Mouse (Mus musculus) CD4-positive helper T cell, adult 2 months (primary cell): Measurements from ENCODE around the gene Midn.

Source experiments
- DNase-seq: peaks from one replicate; pipeline ENCODE4 v3.0.0-alpha.2; 2012; ENCODE audit warnings: low read depth, missing footprints, low spot score

Gene Midn

DNA sequence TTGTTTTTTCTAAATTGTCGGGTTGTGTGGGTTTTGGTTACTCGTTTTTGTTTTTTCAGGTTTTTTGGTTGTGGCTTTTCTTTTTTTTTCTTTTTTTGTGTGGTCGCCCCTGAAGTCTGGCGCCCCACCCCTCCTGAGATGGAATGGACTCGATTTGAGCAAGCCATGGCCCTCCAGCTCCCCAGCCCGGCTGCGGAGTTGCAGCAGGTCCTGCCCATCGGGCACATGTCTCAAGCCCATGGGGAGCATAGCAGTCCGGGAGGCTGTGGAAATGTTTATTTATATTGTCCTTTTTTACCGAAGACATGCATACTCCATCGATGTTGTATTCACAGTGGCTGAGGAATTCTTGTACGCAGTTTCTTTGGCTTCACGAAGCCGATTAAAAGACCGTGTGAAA, 23.2 kb downstream of the Midn start:
- no peak for DNase-seq

DNA sequence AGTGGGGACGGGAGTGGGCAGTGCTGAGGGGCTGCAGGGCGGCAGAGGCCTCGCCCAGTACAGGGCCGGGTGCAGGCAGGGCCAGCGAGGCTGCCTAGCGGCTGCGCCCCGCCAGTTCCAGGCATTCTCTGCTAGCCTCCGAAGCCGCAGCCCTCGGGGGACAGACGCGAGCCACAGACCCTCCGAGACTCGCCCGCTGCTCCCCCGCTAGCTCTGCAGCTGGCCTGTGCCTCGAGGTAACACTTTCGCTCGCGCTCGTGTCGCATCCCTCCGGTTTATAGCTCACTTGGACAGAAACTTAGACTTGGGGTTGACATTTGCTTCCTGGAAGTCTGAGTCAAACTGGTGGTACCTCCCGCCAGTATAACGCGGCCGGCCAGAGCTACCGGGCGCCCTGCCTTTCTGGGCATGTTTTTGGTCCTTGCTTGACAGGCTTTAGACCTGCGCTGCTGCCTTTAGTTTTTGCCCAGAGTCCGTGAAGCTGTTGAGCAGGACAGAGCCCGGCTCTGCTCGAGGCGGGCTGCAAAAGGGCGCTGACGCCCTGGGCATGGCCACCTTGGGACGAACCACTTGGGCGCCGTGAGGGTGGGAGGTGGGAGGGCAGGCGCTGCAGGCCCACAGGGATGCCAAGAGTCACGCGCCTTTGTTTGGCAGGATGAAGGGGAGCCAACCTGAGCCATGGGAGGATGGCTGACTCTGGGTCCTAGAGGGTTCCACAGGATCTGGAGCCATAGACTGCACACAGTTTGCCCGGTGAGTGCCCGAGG, 23.9 kb downstream of the Midn start:
- peak; percentile 35 for DNase-seq

DNA sequence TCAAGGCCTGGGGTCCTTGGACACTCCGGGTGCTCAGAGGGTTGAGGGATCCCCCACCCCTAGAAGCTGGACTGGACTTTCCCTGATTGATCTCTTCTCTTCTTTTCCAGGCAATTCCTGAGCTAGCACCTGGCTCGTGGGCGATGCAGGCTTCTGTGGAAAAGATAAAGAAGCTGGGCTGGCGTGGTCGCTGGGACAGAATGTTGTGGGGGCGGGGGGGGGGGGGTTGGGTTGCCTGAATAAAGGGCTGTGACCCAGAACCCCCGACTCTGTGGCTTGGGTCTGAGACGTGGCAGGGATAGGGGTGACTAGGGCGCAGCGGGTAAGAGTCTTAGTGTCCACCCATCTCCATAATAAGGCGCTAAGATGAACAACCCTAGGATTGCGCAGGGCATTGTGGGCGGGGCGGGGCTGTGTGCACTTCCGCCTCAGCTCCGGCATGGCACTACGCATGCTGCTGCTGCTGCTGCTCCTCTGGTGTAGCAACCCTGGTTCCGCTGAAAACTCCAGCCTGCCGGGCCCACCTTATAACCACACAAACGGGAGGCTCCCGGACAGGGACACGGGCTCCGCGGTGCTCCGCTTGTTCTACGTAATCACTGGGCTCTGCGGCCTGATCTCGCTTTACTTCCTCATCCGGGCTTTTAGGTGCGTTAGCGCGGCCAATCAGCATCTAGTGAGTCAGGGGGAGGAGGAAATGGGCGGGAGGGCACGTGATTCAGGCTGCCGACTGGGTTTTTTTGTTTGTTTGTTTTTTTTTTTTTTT, 24.6 kb downstream of the Midn start, which contains the start of gene 1600002K03Rik:
Gene 1600002K03Rik (plus strand): TSS at position 418 of the 766 bp plus-strand sequence.
- DNase-seq = peak; percentile 96

DNA sequence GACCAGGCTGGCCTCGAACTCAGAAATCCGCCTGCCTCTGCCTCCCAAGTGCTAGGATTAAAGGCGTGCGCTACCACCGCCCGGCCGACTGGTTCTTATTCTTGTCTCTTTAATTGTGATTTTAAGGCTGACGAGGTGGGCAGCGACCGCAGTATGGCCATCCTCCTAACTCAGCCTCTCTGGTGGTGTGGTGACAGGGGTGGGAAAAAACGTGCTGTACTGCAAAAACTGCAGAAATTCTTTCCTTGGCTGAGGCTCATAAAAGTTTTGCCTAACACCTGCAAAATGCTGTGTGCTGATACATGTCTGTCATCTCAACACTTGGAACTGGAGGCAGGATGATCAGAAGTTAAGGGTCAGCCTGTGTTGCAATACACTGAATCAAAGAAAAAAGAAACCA, 25.3 kb downstream of the Midn start:
- DNase-seq = no peak

DNA sequence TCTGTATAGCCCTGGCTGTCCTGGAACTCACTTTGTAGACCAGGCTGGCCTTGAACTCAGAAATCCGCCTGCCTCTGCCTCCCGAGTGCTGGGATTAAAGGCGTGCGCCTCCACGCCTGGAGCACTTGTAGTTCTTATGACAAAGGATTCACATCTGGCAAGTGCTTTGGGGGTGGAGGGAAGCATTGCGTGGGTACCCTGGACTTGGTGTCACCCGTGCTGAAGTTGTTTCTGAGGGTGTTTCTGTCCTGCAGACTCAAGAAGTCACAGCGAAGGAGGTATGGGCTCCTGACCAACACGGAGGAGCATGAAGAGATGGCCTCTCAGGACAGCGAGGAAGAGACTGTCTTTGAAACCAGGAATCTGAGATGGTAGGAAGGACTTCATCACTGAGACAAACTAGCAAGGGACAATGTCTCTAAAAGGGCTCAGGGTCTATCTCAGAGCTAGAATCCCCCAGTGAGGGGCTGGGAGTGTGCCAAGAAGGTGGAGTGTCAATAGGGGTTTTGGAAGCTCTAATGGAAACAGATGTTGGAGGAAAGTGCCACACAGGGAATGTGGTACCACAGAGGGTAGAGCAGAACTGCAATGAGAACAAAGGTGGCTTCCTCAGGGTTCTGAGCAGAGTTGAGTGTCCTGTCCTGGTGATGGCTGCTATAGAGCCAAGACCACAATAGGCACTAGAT, 26.0 kb downstream of the Midn start:
- DNase-seq = no peak

DNA sequence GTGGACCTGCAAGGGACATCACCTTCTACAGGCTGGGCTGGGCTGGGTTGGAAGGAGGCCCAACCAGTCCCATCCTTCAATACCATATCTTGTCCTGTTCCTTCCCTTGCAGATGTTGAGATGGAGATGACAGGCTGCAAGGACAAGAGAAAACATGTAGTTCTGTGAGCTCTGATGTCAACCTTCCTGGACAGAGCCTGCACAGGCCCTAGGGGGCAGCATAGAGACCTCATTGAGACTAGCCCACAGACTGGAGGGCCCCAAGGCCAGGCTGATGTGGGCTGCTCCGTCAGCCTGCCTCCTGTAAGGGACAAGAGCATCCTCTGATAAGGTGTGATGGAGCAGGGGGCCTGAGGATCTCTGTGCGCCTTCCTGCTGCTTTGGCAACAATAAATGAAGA, 26.6 kb downstream of the Midn start:
- peak; percentile 69 for DNase-seq

DNA sequence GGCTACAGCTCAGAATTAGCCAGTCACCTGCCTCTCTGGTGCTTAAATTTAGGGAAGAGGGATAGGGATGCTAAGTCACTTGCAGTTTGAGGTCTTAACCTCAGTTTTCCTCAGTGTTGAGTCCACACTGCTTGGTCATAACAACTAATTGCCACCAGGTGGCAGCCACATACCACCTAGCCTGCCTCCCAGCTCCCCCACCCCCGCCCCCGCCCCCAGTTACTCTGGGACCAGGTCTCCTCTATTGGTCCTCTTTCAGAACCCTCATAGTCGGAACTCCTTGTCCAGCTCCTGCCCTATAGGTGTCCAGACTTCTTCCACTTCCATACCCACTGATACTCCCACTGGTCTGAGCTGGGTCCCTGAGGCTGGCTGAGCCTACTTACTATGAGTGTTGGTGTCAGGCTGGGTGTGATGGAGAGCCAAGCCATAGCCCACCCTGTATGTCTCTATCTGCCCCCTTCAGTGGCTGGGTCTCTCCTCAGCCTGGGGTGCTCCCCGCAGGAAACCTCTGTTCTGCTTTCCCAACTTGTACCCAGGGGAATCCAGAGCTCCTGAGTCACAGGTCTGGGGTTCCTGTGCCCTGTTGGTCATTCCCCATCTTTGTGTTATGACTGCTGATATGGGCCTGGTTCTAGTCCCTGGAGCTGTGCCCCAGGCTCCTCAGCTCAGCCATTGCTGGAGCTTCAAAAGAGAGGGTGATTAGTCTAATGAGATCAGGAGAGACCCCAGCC, 27.6 kb downstream of the Midn start:
- peak; percentile 58 for DNase-seq

DNA sequence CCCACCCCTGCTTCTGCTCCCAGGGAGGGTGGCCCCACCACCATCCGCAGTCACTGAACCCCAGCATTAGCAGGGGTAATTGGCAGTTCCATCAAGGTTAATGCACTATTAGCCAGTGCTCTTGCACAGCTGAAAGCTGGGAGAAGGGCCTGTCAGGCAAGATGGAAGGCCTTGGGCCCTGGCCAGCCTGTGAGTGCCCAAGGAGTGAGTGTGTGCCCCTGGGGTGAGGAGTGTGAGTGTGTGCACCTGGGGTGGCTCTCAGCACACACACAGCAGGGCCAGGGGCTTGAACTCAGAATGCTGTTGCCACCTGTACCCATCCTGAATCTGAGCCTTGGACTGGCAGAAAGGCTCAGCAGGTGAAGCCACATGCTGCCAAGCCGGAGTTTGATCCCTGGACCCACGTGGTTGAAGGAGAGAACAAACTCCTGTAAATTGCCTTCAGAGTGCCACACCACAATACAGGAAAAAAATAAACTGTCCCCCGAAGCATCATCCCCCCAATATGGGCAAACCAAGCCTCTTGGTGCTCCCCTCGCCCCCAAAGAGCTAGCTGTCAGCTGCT, 28.3 kb downstream of the Midn start:
- DNase-seq = no peak

DNA sequence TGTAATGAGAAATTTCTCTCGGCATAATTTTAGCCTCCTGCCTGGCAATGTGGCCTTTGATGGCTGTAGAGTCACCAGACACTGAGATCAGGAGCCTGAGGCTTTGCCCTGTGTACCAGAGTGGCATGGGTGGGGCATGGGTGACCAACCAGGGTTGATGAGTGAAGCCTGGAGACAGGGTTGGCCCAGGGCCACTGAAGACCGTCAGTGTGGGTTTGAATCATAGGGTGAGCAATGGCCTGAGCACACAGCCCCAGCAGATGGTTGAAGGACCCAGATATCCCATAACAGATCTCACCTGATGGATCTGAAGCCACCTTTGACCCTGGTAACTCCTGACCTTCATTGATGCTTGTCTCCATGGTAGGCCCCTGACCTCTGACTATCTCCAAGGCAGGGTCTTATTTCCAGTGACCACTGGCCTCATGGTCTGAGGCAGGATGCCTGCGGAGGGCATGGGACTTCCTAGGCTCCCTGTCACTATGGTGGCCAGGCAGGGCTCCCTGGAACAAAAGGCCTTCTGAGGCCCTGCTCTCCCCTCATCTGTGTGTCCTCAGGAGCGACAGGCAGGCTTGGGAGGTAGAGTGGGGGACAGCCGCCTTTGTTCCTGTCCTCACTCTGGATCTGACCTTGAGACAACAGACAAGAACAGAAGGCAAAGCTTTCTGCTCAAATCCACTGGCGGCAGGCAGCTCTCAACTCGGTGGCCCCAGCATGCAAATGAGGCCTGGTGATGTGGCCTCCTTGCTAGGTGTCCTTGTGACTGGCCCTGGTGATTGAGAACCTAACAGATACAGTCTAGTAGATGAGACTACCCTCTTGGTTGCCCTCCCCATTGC, 29.6 kb downstream of the Midn start:
- DNase-seq = no peak

DNA sequence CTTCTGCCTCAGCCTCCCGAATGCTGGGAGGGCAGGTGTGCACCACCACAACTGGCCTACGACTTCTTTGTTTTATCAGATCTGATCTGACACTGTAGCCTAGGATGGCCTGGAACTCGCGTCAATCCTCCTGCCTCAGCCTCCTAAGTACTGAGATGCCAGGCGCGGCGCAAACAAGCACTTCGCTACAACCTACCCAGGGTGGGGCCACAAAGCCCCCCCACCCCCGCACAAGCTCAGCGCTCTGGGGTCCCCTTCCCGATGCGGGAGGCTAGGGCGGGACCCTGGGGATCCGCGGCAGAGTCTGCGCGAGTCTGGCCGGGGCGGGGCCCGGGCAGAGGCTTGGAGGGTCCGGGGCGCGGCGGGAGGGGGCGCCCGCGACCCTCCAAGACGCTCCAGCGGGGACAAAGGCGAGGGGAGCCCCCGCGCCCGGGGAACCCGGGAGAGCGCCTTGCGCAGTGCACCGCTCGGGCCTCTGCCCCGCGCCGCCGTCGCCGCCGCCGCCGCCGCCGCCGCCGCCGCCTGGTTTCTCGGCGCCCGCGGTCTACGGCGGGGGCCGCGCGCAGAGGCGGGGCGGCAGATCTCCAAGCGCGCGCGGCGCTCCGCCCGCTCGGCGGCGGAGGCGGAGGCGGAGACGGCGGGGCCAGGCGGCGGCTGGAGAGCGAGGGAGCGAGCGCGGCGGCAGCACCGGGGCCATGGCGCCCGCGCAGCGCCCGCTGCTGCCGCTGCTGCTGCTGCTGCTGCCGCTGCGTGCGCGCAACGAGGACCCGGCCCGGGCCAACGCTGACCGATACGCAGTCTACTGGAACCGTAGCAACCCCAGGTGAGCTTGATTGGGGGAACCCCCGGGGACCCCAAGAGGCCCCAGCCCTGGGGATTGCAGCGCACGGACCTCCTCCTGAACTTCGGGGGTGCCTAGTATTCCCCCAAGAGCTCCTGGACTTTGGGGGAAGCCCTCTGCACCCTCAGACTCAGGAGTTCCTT, 31.3 kb downstream of the Midn start, which contains the start of gene Efna2:
Gene Efna2 (plus strand): TSS at position 415 of the 984 bp plus-strand sequence.
- DNase-seq = peak; percentile 51

DNA sequence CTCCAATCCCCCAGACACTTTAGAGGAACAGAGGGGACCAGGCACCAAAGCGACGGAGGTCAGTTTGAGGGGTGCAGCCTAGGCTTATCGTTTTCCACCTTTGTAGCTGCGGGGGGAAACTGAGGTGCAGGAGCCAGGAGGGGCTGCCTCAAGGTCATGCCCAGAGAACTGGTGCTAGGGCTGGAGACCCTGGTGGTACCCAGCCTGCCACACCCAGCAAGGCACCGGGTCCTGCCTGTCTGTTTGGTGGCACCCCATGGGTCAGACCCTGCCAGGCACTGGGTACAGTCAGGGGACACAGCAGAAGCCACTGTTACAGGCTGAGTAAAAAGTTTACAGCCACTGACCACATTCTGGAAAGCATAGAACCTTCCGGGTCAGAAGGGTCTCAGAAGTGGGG, 32.2 kb downstream of the Midn start:
- no peak for DNase-seq

DNA sequence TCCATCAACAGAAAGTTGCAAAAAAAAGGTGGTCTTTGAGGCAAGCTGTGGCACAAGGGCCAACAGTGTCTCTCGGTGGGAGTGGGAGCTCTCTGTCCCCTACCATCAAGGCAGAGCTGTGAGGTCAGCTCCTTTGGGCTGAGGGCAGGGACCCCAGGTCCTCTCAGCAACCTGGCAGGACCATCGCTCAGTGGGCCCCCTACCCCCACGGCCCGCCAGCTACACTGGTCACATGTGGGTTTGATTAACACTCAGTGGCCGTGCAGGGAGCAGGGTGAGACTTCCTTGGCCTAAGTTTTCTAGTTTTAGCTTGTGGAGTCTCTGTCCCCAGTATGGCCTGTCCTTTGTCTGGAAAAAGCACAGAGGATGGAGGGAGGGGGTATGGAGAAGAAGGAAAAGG, 32.8 kb downstream of the Midn start:
- no peak for DNase-seq

DNA sequence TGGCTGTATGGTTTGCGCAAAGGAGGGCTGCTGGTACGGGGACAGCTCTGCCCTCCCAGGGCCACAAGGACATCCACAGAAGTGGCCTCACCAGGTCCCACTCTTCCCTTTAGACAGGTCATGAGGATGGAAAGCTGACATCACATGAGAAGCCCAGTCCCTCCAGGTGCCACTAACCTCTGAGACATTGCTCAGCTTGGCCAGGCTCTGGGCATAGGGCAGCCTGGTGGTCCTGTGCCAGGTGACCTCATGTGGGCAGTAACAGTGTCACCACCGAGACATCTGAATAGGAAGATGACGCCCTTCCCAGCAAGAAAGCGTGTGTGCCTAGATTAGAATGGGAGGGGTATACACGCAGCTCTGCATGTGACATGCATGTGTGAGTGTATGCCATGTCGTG, 34.5 kb downstream of the Midn start:
- DNase-seq = no peak

DNA sequence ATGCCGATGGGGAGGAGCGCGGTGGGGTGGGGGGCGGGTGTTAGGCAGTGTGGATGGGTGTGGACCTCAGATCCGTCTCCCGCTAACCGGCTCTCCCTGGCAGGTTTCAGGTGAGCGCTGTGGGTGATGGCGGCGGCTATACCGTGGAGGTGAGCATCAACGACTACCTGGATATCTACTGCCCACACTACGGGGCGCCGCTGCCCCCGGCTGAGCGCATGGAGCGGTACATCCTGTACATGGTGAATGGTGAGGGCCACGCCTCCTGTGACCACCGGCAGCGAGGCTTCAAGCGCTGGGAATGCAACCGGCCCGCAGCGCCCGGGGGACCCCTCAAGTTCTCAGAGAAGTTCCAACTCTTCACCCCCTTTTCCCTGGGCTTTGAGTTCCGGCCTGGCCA, 38.6 kb downstream of the Midn start:
- DNase-seq = no peak

DNA sequence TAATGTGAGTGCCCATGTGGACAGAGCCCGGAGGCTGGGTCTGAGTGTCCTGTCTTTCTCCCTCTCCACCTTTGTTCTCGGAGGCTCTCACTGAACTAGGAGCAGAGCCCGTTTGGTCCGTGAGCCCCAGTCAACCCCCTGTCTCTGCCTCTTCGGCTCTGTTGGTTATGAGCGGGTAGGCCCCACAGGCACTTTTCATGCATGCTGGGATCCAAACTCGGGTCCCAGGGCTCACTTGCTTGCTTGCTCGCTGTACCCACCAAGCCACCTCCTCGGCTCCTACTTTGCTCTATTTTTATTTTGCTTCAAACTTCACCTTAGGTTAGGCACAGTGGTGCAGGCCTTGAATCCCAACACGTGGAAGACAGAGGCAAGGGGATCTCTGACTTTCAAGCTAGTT, 39.7 kb downstream of the Midn start:
- no peak for DNase-seq

DNA sequence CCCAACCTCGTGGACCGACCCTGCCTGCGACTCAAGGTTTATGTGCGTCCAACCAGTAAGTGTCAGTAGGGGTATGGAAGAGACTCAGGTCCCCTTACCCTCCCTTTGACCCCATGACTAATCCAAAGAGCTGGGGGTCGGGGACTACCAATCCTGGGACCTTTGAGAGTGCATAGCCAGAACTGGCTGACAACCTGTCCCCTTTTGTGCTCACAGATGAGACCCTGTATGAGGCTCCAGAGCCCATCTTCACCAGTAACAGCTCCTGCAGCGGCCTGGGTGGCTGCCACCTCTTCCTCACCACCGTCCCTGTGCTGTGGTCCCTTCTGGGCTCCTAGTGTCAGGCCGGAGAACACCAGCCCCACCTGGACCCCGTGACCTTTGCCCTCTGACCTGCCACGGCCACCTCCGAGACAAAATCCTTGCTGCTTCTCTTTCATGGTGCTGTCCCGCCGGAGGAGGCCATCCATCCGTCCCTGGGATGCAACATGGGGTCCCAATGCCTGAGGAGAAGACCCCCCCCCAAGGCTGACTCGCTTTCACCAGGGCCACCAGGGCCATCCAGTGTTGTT, 40.5 kb downstream of the Midn start:
- DNase-seq = no peak

DNA sequence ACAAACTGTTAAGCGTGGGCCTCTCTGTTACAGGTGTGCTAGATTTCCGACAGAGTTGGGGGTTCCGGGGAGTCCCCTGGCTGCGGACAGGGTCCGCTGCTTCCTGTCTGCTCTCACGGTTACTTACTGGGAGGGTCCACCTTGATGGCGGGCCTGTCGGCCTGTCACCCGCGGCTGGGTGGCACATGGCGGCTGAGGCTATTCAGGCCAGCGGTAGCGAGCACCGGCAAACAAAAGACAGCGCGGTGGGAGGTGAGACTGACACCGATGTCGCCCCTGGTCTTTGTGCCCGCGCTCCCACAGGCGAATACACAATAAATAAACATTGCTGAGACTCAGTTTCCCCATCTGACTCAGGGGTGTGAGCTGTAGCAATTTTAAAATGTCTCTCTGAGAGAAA, 41.9 kb downstream of the Midn start:
- no peak for DNase-seq

DNA sequence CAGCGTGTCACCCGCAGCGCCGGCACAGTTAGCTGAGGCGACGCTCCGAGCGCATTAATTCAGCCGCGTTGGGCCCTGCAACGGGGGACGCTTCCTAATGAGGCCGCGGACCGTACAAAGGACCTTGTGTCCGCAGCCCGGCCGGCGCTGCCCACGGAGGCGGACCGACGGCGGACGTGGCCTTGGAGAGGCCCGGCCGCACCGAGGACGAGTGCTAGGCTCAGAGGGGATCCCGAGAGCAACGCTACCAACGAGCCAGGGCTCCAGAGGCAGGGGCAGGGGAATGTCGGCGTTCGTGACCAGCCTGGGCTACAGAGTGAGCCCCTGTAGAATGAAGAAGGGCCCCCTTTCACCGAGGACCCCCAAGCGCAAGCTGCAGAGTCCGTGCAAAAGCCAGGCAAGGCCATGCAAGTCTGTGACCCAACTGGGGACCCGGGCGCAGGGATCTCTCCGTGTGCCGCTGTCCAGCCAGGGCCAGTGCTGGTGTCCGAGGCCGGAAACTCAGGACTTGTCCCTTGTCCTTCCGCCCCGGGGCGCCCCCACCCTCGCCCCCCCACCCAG, 42.5 kb downstream of the Midn start:
- no peak for DNase-seq

DNA sequence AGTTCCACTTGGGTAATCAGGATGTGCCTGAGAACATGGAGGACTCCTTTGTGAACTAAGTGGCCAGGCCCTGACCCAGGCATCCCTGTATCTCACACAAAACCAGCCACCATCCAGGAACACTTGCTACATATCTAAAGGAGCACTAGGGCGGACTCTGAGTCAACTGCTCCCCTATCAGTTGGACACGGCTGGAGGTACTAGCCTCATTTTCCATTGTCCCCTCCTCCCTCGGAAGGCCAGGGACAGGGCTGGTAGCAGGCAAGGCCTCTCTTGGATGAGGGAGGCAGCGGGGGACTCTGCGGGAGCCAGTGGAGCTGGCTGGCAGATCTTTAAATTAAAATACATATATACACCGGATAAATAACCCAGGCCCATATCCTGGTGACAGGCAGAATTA, 45.9 kb downstream of the Midn start:
- DNase-seq = no peak
